Mouse (Mus musculus) liver, postnatal 0 days (tissue): Measurements from ENCODE around the gene Dnah9. TPM values are rescaled to one million over a fixed set of nuclear protein-coding genes. Genes with fewer than 3 reads are reported as not detected.

ENCODE experiments used
- ATAC-seq: fragments of 200-750 bp; cut with Nextera tagmentation; 2 replicates; pipeline ENCODE4 v1.8.0; 2017; ENCODE audit warnings: mild to moderate bottlenecking, moderate library complexity
- DNase-seq: peaks from one replicate; pipeline ENCODE4 v3.0.0-alpha.2; 2016
- H3K27ac ChIP-seq: fragments of 300-500 bp; sonication (generic); 2 replicates; pipeline ENCODE4 v1.5.1; 2014; ENCODE audit warnings: antibody characterized with exemption, moderate library complexity, mild to moderate bottlenecking, low read depth
- H3K27me3 ChIP-seq: fragments of 300-500 bp; sonication (generic); 2 replicates; pipeline ENCODE4 v1.6.1; 2014; ENCODE audit warnings: low read length, control low read depth, mixed read lengths; ENCODE audit not compliant: insufficient read depth
- H3K36me3 ChIP-seq: fragments of 300-500 bp; sonication (generic); replicated peaks from 2 replicates; pipeline ENCODE4 v1.6.1; 2014; ENCODE audit warnings: mild to moderate bottlenecking, control low read depth, low read length, moderate library complexity, mixed read lengths; ENCODE audit not compliant: insufficient read depth
- H3K4me1 ChIP-seq: fragments of 300-500 bp; sonication (generic); 2 replicates; pipeline ENCODE4 v1.6.1; 2014; ENCODE audit warnings: antibody characterized with exemption, mild to moderate bottlenecking, control low read depth; ENCODE audit not compliant: insufficient read depth
- H3K4me2 ChIP-seq: fragments of 300-500 bp; sonication (generic); 2 replicates; pipeline ENCODE4 v1.6.1; 2014; ENCODE audit warnings: low read depth, mild to moderate bottlenecking, low read length, moderate library complexity, mixed read lengths
- H3K4me3 ChIP-seq: fragments of 300-500 bp; sonication (generic); 2 replicates; pipeline ENCODE4 v1.5.1; 2014; ENCODE audit warnings: low read depth, low read length
- H3K9ac ChIP-seq: fragments of 300-500 bp; sonication (generic); replicated peaks from 2 replicates; pipeline ENCODE4 v1.6.1; 2014; ENCODE audit warnings: mild to moderate bottlenecking, moderate library complexity
- H3K9me3 ChIP-seq: fragments of 300-500 bp; sonication (generic); 2 replicates; pipeline ENCODE4 v1.6.1; 2016; ENCODE audit warnings: mild to moderate bottlenecking, control low read depth, low read length, mixed read lengths
- CTCF ChIP-seq: sonication (generic); IDR thresholded peaks from 2 replicates; pipeline ENCODE4 v1.5.1; 2016; ENCODE audit warnings: antibody characterized with exemption, low read depth
- EP300 ChIP-seq: IDR thresholded peaks from 2 replicates; pipeline ENCODE4 v1.6.1; 2016; ENCODE audit warnings: antibody characterized with exemption, low read depth, mild to moderate bottlenecking
- WGBS: fragments of 180-500 bp; shearing (Covaris S2); extraction: QIAGEN DNeasy Blood & Tissue Kit; methylation state at CpG from one replicate; pipeline ENCODE4 v1.1.7; 2014; ENCODE audit not compliant: insufficient replicate concordance; 5-methylcytosine and 5-hydroxymethylcytosine counted together
- polyA plus RNA-seq: library from polyadenylated mRNA; unstranded; fragments of >200 nt; fragmentation: Nextera tagmentation; extraction: Ambion mirVana; gene quantifications from 2 replicates; pipeline ENCODE4 v1.2.1, GENCODE M21; 2015

The Dnah9 gene
- polyA plus RNA-seq, 1 experiment from 2014 or later, result not detected

DNA sequence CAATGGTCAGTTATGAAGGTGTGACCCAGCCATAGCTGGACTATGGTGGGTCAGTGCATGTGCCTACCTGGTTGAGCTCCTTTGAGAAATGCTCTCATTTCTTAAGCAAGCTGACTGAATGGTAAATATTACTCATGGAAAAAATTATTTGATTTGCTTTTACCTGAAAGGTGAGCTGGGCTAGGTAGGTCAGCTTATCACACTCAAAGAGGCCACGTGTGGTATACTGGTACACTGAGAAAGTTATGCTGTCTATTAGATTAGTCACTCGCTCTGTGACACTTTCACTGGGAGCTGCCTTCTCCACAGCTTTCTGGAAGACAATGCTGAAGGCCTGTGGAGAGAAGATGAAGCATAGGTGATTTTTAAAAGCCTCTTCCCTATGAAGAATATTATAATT is 286.9 kb downstream of the Dnah9 start:
- ATAC-seq (no peak), DNase-seq (no peak)
- no peak overlapping the region for H3K27ac ChIP-seq
- no peak overlapping the region for H3K4me3 ChIP-seq
- no peak overlapping the region for H3K4me2 ChIP-seq
- no peaks in the 10 kb centered on the region for H3K36me3 ChIP-seq
- TF ChIP-seq CTCF (no peak), EP300 (no peak)
- H3K9ac ChIP-seq, result no peak overlapping the region
- H3K27me3 ChIP-seq, result no peaks in the 10 kb centered on the region
- no peaks in the 10 kb centered on the region for H3K4me1 ChIP-seq
- 70% methylated on average over 2 of the region's 2 CpGs for WGBS
- H3K9me3 ChIP-seq, result no peaks in the 10 kb centered on the region

GRCm38 (mm10) chr11:65877146-65877775 is 291.1 kb downstream of the Dnah9 start:
- no peak overlapping the region for H3K4me2 ChIP-seq
- TF ChIP-seq CTCF, result no peak
- no peak for TF ChIP-seq EP300
- 65% methylated on average over 1 of the region's 1 CpGs for WGBS

DNA sequence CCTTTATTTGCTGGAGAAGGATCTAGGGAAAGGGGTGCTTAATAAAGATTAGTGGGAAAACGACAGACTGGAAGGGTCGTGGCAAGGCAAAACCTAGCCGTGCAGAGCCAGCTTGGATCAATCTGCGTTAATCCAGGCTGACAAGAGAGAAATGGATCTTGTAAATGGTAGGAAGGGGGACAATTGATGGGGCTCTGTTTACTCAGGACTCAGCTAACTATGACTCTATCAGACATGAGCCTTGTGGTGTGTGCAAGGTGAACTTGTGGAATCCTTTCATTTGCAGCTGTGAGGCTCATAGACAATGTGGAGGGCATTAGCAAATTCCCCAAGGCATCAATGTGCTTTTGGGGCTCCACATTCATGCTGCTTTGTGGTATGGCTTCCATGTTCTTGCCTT is 306.9 kb downstream of the Dnah9 start:
- Histone ChIP-seq H3K36me3 (no peaks in the 10 kb centered on the region), H3K4me3 (no peak overlapping the region), H3K27ac (no peak overlapping the region), H3K9me3 (no peaks in the 10 kb centered on the region), H3K4me1 (no peaks in the 10 kb centered on the region), H3K9ac (no peak overlapping the region), H3K27me3 (no peaks in the 10 kb centered on the region), H3K4me2 (no peak overlapping the region)
- WGBS, result 63% methylated on average over 4 of the region's 4 CpGs
- TF ChIP-seq CTCF, result no peak
- ATAC-seq, result no peak
- no peak for DNase-seq

More at GRCm38 (mm10) chr11:65877146-65877775, 291.1 kb downstream of the Dnah9 start:
- Histone ChIP-seq H3K9ac (no peak overlapping the region), H3K4me3 (no peak overlapping the region), H3K9me3 (no peaks in the 10 kb centered on the region), H3K4me1 (no peaks in the 10 kb centered on the region), H3K27ac (no peak overlapping the region), H3K27me3 (no peaks in the 10 kb centered on the region), H3K36me3 (no peaks in the 10 kb centered on the region)
- ATAC-seq, result no peak
- no peak for DNase-seq

DNA sequence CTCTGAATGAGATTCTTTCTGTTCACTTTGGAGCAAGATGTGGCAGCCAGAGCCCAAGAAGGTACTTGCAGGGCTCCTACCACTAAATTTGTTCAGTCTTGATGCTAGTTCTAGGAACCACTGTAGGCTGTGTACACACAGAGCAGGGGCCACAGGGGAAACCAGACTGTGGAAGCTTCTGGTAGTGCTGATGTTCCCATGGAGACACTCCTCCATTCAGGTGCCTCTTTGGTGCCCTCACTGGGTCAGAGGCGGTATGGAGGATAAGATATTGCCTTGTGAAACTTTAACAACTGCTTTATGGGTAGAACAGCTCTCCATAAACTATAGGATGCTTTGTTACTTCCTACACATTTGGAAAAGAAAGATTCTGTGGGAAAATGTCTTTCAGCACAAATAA is 316.3 kb downstream of the Dnah9 start:
- Histone ChIP-seq H3K4me2 (no peak overlapping the region), H3K27me3 (no peaks in the 10 kb centered on the region), H3K36me3 (no peaks in the 10 kb centered on the region), H3K4me1 (no peaks in the 10 kb centered on the region), H3K9ac (no peak overlapping the region), H3K9me3 (no peaks in the 10 kb centered on the region), H3K27ac (no peak overlapping the region), H3K4me3 (no peak overlapping the region)
- TF ChIP-seq CTCF, result peak; percentile 48
- no peak for TF ChIP-seq EP300
- 26% methylated on average over 1 of the region's 1 CpGs for WGBS
- ATAC-seq, result no peak
- DNase-seq, result peak; percentile 16

DNA sequence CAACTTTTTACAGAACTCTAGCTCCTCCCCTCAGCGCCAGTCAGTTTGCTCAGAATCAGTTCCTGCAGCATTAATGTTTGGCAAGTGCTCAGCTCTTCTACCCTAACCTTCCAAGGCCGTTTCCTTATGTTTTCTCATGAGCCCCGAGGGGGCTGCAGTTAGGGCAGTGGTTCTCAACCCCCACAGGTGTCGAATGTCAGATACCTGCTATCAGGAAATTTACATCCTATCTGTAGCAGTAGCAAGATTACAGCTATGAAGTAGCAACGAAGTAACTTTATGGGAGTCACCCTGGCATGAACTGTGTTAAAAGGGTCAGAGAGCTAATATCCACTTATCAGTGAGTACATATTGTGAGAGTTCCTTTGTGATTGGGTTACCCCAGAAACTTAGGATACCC is 321.9 kb downstream of the Dnah9 start:
- H3K9me3 ChIP-seq, result no peaks in the 10 kb centered on the region
- ATAC-seq (no peak), DNase-seq (no peak)
- TF ChIP-seq EP300, result no peak
- TF ChIP-seq CTCF, result no peak
- 56% methylated on average over 5 of the region's 5 CpGs for WGBS
- H3K9ac ChIP-seq, result no peak overlapping the region
- no peak overlapping the region for H3K4me3 ChIP-seq
- no peaks in the 10 kb centered on the region for H3K4me1 ChIP-seq
- H3K27me3 ChIP-seq, result no peaks in the 10 kb centered on the region
- H3K36me3 ChIP-seq, result no peaks in the 10 kb centered on the region
- no peak overlapping the region for H3K4me2 ChIP-seq
- H3K27ac ChIP-seq, result no peak overlapping the region

GRCm38 (mm10) chr11:65838999-65839398 is 329.4 kb downstream of the Dnah9 start:
- whole genome bisulfite sequencing, result 74% methylated on average over 8 of the region's 8 CpGs
- Histone ChIP-seq H3K9me3 (no peaks in the 10 kb centered on the region), H3K4me3 (no peak overlapping the region), H3K4me1 (no peaks in the 10 kb centered on the region), H3K4me2 (no peak overlapping the region), H3K27me3 (no peaks in the 10 kb centered on the region), H3K36me3 (no peaks in the 10 kb centered on the region), H3K27ac (no peak overlapping the region), H3K9ac (no peak overlapping the region)
- TF ChIP-seq CTCF (no peak), EP300 (no peak)
- ATAC-seq (no peak), DNase-seq (no peak)

- no peak for ATAC-seq
- Histone ChIP-seq H3K9ac (no peak overlapping the region), H3K27ac (no peak overlapping the region), H3K4me1 (no peaks in the 10 kb centered on the region), H3K4me3 (no peak overlapping the region), H3K4me2 (no peak overlapping the region), H3K36me3 (peaks cover 52% of the 10 kb centered on the region), H3K9me3 (no peaks in the 10 kb centered on the region), H3K27me3 (no peaks in the 10 kb centered on the region)
- TF ChIP-seq EP300 (no peak), CTCF (no peak)
- WGBS, result 84% methylated on average over 3 of the region's 3 CpGs
- peak; percentile 24 for DNase-seq
Observed at GRCm38 (mm10) chr11:65824556-65824955, 343.8 kb downstream of the Dnah9 start.
